Mouse (Mus musculus) monocyte, adult 2 months (primary cell): ENCODE results near the gene Ufsp1.

Source experiments
- DNase-seq, 2 experiments: peaks; one replicate each; pipeline ENCODE4 v3.0.0; 2022; ENCODE audit warnings: low spot score in 2 of 2, low read depth in 1 of 2

Gene Ufsp1

GRCm38 (mm10) chr5:137295296-137295695, 867 bp downstream of the Ufsp1 start:
- no peak for DNase-seq

- DNase-seq, result no peak
Measured at GRCm38 (mm10) chr5:137295712-137296111, 1.3 kb downstream of the Ufsp1 start.

GRCm38 (mm10) chr5:137297126-137297525, 2.7 kb downstream of the Ufsp1 start:
- no peak for DNase-seq

GRCm38 (mm10) chr5:137299240-137299639, 4.8 kb downstream of the Ufsp1 start:
- DNase-seq, result no peak

GRCm38 (mm10) chr5:137301253-137301652, 6.8 kb downstream of the Ufsp1 start:
- no peak for DNase-seq

- no peak for DNase-seq
Measured at GRCm38 (mm10) chr5:137303609-137304008, 9.2 kb downstream of the Ufsp1 start.

GRCm38 (mm10) chr5:137304165-137304564, 9.7 kb downstream of the Ufsp1 start:
- no peak for DNase-seq

GRCm38 (mm10) chr5:137304816-137305215, 10.4 kb downstream of the Ufsp1 start:
- no peak for DNase-seq

GRCm38 (mm10) chr5:137305822-137306221, 11.4 kb downstream of the Ufsp1 start:
- no peak for DNase-seq

- DNase-seq, result no peak
Measured at GRCm38 (mm10) chr5:137306439-137307005, 12.1 kb downstream of the Ufsp1 start.

- peak; percentile 60 to 75 for DNase-seq
Measured at GRCm38 (mm10) chr5:137307071-137307912, 12.9 kb downstream of the Ufsp1 start, which contains the start of gene Srrt. Gene Srrt (minus strand): TSS chr5:137307674.

GRCm38 (mm10) chr5:137308356-137308755, 13.9 kb downstream of the Ufsp1 start:
- no peak for DNase-seq

- no peak for DNase-seq
Measured at GRCm38 (mm10) chr5:137313466-137314192, 19.2 kb downstream of the Ufsp1 start.

- no peak for DNase-seq
Measured at GRCm38 (mm10) chr5:137314193-137315083, 20.0 kb downstream of the Ufsp1 start, which contains the start of gene Trip6. Gene Trip6 (minus strand): TSS chr5:137314404.

- DNase-seq, result no peak
Measured at GRCm38 (mm10) chr5:137315084-137315903, 20.9 kb downstream of the Ufsp1 start.

GRCm38 (mm10) chr5:137317361-137317760, 22.9 kb downstream of the Ufsp1 start:
- DNase-seq, result no peak

GRCm38 (mm10) chr5:137318570-137318969, 24.1 kb downstream of the Ufsp1 start:
- DNase-seq, result no peak

GRCm38 (mm10) chr5:137320996-137321395, 26.6 kb downstream of the Ufsp1 start:
- no peak for DNase-seq

- DNase-seq, result peak in 1 of 2 experiments; percentile 33
Measured at GRCm38 (mm10) chr5:137330910-137331309, 36.5 kb downstream of the Ufsp1 start.
